Mouse (Mus musculus): ENCODE data around the gene Hoxb13. TPM values are rescaled to one million over a fixed set of nuclear protein-coding genes. Genes with fewer than 3 reads are reported as not detected.

Gene Hoxb13
- polyA plus RNA-seq (2014; fragmentation: Nextera tagmentation; extraction: Ambion mirVana): not detected in 2 replicates

DNA sequence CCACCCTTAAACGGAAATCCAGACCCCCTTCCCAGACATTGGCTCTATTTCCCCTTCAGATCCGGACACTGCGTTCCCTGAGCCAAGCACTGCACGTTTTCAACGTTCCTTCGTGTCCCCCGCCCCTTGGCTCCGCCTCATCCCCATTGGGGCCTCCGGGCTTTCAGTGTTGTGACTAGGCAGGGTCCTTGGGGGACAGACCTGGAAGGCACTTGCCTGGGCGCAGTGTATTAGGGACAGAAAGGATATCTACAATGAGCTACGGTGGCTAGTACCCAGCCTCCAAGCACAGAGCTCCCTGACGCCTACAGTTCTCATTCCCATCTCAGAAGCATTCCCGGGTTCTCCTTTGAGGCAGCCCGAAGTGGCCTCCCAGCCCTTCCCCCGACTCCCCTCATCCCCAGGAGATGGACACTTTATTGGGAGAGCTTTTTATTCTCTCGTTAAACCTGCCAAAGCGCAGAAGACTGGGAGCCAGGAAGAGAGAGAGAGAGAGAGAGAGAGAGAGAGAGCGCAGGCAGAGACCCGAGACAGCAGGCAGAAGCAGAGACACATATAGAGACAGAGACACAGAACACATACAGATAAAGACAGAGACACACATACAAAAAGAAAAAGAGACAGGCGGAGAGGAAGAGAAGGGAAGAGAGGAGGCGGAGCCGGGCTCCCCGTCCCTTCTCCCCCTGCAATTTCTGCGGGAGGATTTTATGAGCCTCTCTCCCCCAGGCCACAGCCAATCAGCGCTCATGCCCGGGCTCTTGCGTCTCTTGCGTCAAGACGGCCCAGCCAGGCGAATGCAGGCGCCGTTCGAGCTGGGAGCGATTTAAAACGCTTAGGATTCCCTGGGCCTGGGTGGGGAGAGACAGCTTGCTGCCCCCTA is at the start of gene Hoxb13:
Hoxb13 (plus strand) TSS at position 796 of the 880 bp plus-strand sequence.
- H3K27me3 ChIP-seq (replicated peaks; ENCODE audit: control insufficient read depth, insufficient read depth, low read length): peaks cover 100% of the 10 kb centered on the region
- no peak within 1 kb of the TSS for H3K9ac ChIP-seq (ENCODE audit: low read length)
- H3K4me1 ChIP-seq (replicated peaks; ENCODE audit: control insufficient read depth, insufficient read depth, low read length): 0 out of 2 replicates have a peak, but pooled peaks cover 3% of the 10 kb centered on the region
- peak within 1 kb of the TSS; percentile 17 for H3K4me3 ChIP-seq (ENCODE audit: low read depth, low read length)
- peak within 1 kb of the TSS; percentile 39 for H3K4me2 ChIP-seq (ENCODE audit: low read length)
- ATAC-seq (replicated peaks; ENCODE audit: low FRiP score, low TSS enrichment, low read depth) (no peak), DNase-seq (ENCODE audit: low spot score) (no peak)
- under 1% methylated on average over 31 of the region's 35 CpGs for WGBS
- no peaks in the 10 kb centered on the region for H3K36me3 ChIP-seq (ENCODE audit: control insufficient read depth, insufficient read depth, low read length)
- H3K9me3 ChIP-seq (ENCODE audit: control insufficient read depth, low read length): no peaks in the 10 kb centered on the region
- no peak within 1 kb of the TSS for H3K27ac ChIP-seq (ENCODE audit: low read depth)

DNA sequence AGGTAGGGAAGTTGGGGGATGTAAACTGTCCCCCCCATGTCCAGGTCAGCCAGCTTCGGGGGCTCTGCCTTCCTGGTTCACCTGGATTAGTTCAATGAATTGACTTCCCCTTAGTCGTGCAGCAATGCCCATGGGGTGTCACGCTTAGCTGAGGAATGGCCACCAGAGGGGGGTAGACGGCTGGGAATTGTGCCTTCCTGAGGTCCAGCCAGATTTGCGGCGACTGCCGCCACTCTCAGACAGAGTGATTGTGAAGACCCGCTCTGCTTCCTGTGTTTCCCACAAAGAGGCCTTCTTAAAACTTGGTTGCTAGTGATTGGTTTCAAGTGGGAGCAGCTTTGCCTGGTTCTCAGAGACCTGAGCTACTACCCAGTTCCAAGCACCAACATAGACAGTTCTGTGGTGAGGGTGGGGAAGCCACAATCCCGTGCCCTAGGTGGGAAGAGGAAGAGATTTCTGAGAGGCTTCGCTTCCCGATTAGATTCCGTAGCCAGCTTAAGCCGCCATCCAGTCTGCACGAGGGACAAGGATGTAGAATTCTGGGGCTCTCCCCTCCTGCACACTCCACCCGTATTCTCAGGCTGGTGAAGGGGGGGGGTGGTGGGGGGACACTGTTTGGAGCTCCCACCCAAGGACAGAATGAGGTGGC is 48.4 kb upstream of the Hoxb13 start:
- DNase-seq (ENCODE audit: low spot score) (peak; percentile 91), ATAC-seq (replicated peaks; ENCODE audit: low FRiP score, low TSS enrichment, low read depth) (peak; percentile 61)
- H3K9me3 ChIP-seq (ENCODE audit: control insufficient read depth, low read length): no peaks in the 10 kb centered on the region
- no peak overlapping the region for H3K27ac ChIP-seq (ENCODE audit: low read depth)
- H3K27me3 ChIP-seq (replicated peaks; ENCODE audit: control insufficient read depth, insufficient read depth, low read length): peaks cover 15% of the 10 kb centered on the region
- no peaks in the 10 kb centered on the region for H3K36me3 ChIP-seq (ENCODE audit: control insufficient read depth, insufficient read depth, low read length)
- peak overlapping the region; percentile 16; the same call in 1 of the 2 replicates for H3K9ac ChIP-seq (ENCODE audit: low read length)
- H3K4me3 ChIP-seq (ENCODE audit: low read depth, low read length): peak overlapping the region; percentile 13; the same call in 1 of the 2 replicates
- H3K4me1 ChIP-seq (replicated peaks; ENCODE audit: control insufficient read depth, insufficient read depth, low read length): no peaks in the 10 kb centered on the region; the same call in 1 of the 2 replicates
- 3% methylated on average over 15 of the region's 15 CpGs for WGBS
- peak overlapping the region; percentile 50 for H3K4me2 ChIP-seq (ENCODE audit: low read length)

- Histone ChIP-seq H3K9me3 (ENCODE audit: control insufficient read depth, low read length) (no peaks in the 10 kb centered on the region), H3K36me3 (ENCODE audit: control insufficient read depth, insufficient read depth, low read length) (no peaks in the 10 kb centered on the region), H3K4me2 (ENCODE audit: low read length) (no peak overlapping the region), H3K27me3 (replicated peaks; ENCODE audit: control insufficient read depth, insufficient read depth, low read length) (peaks cover 15% of the 10 kb centered on the region), H3K9ac (ENCODE audit: low read length) (no peak overlapping the region), H3K27ac (ENCODE audit: low read depth) (no peak overlapping the region), H3K4me1 (replicated peaks; ENCODE audit: control insufficient read depth, insufficient read depth, low read length) (no peaks in the 10 kb centered on the region; the same call in 1 of the 2 replicates), H3K4me3 (ENCODE audit: low read depth, low read length) (no peak overlapping the region)
- no peak for ATAC-seq (replicated peaks; ENCODE audit: low FRiP score, low TSS enrichment, low read depth)
- 66% methylated on average over 6 of the region's 6 CpGs for WGBS
- DNase-seq (ENCODE audit: low spot score): no peak
Observed at GRCm38 (mm10) chr11:96147471-96147870, 46.6 kb upstream of the Hoxb13 start.

DNA sequence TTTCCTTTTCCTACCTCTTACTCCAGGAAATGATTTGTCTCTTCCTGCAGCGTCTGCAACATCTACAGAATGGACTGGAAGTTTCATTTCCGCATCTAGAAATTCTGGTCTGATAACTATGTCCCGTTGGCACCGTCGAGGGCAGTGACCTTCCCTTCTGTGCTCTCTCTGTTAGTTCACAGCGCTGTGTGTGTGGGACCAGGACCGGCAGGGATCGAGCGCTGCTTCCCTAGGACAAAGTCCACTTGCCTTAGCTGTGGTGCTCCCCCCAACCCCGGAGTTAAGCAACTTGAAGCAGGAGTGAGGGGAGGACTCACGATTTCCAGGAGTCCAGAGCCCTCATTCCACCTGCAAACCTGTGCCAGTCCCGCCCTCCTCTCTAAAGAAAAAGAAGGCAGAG is 29.3 kb upstream of the Hoxb13 start:
- H3K4me2 ChIP-seq (ENCODE audit: low read length): no peak overlapping the region
- H3K9me3 ChIP-seq (ENCODE audit: control insufficient read depth, low read length): no peaks in the 10 kb centered on the region
- 56% methylated on average over 12 of the region's 12 CpGs for WGBS
- H3K27ac ChIP-seq (ENCODE audit: low read depth): no peak overlapping the region
- no peak overlapping the region for H3K9ac ChIP-seq (ENCODE audit: low read length)
- peaks cover 62% of the 10 kb centered on the region for H3K27me3 ChIP-seq (replicated peaks; ENCODE audit: control insufficient read depth, insufficient read depth, low read length)
- H3K4me3 ChIP-seq (ENCODE audit: low read depth, low read length): no peak overlapping the region
- no peaks in the 10 kb centered on the region for H3K36me3 ChIP-seq (ENCODE audit: control insufficient read depth, insufficient read depth, low read length)
- no peak for ATAC-seq (replicated peaks; ENCODE audit: low FRiP score, low TSS enrichment, low read depth)
- no peak for DNase-seq (ENCODE audit: low spot score)
- H3K4me1 ChIP-seq (replicated peaks; ENCODE audit: control insufficient read depth, insufficient read depth, low read length): no peaks in the 10 kb centered on the region

DNA sequence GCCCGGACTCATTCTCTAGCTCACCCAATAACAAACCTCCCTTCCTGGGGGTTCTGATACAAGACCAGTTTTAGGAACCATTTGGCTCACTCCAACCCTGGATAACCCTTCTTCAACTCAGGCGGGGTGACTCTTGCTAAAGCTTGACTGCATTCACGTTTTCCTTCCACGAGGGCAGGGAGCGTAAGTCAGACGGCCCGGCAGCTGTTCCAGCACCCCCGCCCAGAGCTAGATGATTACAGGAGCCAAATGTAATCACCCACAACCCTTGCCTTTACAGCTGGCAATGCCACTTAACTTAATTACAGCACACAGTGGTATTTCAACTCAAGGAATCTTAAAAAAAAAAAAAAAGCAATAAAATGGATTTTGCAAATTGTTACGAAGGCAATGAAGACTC is 26.0 kb upstream of the Hoxb13 start:
- Histone ChIP-seq H3K4me1 (replicated peaks; ENCODE audit: control insufficient read depth, insufficient read depth, low read length) (no peaks in the 10 kb centered on the region), H3K27ac (ENCODE audit: low read depth) (no peak overlapping the region), H3K27me3 (replicated peaks; ENCODE audit: control insufficient read depth, insufficient read depth, low read length) (peaks cover 93% of the 10 kb centered on the region), H3K4me2 (ENCODE audit: low read length) (no peak overlapping the region), H3K9me3 (ENCODE audit: control insufficient read depth, low read length) (no peaks in the 10 kb centered on the region), H3K36me3 (ENCODE audit: control insufficient read depth, insufficient read depth, low read length) (no peaks in the 10 kb centered on the region), H3K9ac (ENCODE audit: low read length) (no peak overlapping the region), H3K4me3 (ENCODE audit: low read depth, low read length) (no peak overlapping the region)
- ATAC-seq (replicated peaks; ENCODE audit: low FRiP score, low TSS enrichment, low read depth) (no peak), DNase-seq (ENCODE audit: low spot score) (no peak)
- WGBS: 24% methylated on average over 9 of the region's 9 CpGs

DNA sequence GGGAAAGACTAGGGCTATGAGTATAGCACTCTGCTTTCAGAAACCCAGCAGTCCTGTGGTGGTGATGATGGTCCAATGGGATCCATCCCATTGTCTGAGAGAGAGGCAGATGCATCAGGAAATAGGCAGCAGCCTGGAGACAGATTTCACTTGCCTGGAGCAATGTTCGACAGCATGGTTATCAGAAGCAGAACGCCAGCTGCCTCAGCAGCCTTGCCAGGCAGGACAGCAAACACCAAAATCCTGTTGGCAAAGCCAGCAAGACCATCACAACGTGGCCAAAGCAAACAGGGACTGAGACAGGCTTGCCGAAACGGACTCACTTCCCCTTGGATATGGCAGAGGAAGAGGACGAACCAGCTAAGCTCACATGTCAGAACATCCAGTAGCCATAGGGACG is 25.1 kb upstream of the Hoxb13 start:
- Histone ChIP-seq H3K9ac (ENCODE audit: low read length) (no peak overlapping the region), H3K4me1 (replicated peaks; ENCODE audit: control insufficient read depth, insufficient read depth, low read length) (no peaks in the 10 kb centered on the region), H3K27me3 (replicated peaks; ENCODE audit: control insufficient read depth, insufficient read depth, low read length) (peaks cover 99% of the 10 kb centered on the region), H3K27ac (ENCODE audit: low read depth) (no peak overlapping the region), H3K4me2 (ENCODE audit: low read length) (no peak overlapping the region), H3K4me3 (ENCODE audit: low read depth, low read length) (no peak overlapping the region), H3K36me3 (ENCODE audit: control insufficient read depth, insufficient read depth, low read length) (no peaks in the 10 kb centered on the region), H3K9me3 (ENCODE audit: control insufficient read depth, low read length) (no peaks in the 10 kb centered on the region)
- ATAC-seq (replicated peaks; ENCODE audit: low FRiP score, low TSS enrichment, low read depth) (no peak), DNase-seq (ENCODE audit: low spot score) (no peak)
- WGBS: 23% methylated on average over 7 of the region's 7 CpGs

DNA sequence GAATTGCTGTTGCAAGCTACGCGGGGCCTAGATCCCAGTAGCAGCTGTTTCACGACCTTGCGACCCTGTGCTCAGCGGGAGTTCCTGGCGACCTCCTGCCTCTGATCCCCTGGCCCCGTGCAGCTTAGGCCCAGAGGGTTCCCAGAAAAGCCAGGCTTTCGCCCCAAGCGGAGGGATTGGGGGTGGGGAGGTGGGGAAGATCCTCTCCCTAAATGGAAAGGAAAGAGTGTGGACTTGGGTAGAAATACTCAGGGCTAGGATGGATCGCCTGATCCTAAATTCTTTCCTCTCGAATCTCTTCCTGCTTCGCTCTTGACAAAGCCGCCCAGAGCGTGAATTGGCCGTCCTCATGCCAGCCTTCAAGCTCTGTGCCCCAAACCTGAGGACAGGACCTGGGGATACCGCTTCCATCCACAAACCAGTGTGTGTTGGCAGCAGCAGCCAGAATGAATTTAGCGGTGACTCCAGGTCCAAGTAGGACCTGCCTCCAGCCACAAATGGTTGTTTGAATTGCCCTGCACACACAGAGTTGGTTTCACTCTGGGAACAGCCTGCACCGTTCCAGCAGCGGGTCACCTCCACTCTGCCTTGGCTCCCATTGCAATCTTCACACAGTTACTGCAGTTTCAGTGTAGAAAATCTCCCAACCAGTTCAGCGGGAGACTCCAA is 23.3 kb upstream of the Hoxb13 start:
- no peaks in the 10 kb centered on the region for H3K4me1 ChIP-seq (replicated peaks; ENCODE audit: control insufficient read depth, insufficient read depth, low read length)
- no peak overlapping the region for H3K4me2 ChIP-seq (ENCODE audit: low read length)
- DNase-seq (ENCODE audit: low spot score) (no peak), ATAC-seq (replicated peaks; ENCODE audit: low FRiP score, low TSS enrichment, low read depth) (no peak)
- no peak overlapping the region for H3K9ac ChIP-seq (ENCODE audit: low read length)
- no peak overlapping the region for H3K4me3 ChIP-seq (ENCODE audit: low read depth, low read length)
- H3K36me3 ChIP-seq (ENCODE audit: control insufficient read depth, insufficient read depth, low read length): no peaks in the 10 kb centered on the region
- WGBS: 4% methylated on average over 20 of the region's 20 CpGs
- no peak overlapping the region for H3K27ac ChIP-seq (ENCODE audit: low read depth)
- no peaks in the 10 kb centered on the region for H3K9me3 ChIP-seq (ENCODE audit: control insufficient read depth, low read length)
- H3K27me3 ChIP-seq (replicated peaks; ENCODE audit: control insufficient read depth, insufficient read depth, low read length): peaks cover 100% of the 10 kb centered on the region

GRCm38 (mm10) chr11:96171601-96172000 is 22.5 kb upstream of the Hoxb13 start:
- WGBS: 9% methylated on average over 3 of the region's 3 CpGs
- no peak overlapping the region for H3K4me2 ChIP-seq (ENCODE audit: low read length)
- ATAC-seq (replicated peaks; ENCODE audit: low FRiP score, low TSS enrichment, low read depth): no peak
- no peaks in the 10 kb centered on the region for H3K4me1 ChIP-seq (replicated peaks; ENCODE audit: control insufficient read depth, insufficient read depth, low read length)
- H3K27ac ChIP-seq (ENCODE audit: low read depth): no peak overlapping the region
- no peak overlapping the region for H3K9ac ChIP-seq (ENCODE audit: low read length)
- H3K4me3 ChIP-seq (ENCODE audit: low read depth, low read length): no peak overlapping the region
- H3K36me3 ChIP-seq (ENCODE audit: control insufficient read depth, insufficient read depth, low read length): no peaks in the 10 kb centered on the region
- peaks cover 100% of the 10 kb centered on the region for H3K27me3 ChIP-seq (replicated peaks; ENCODE audit: control insufficient read depth, insufficient read depth, low read length)
- no peaks in the 10 kb centered on the region for H3K9me3 ChIP-seq (ENCODE audit: control insufficient read depth, low read length)
- no peak for DNase-seq (ENCODE audit: low spot score)
